Mouse (Mus musculus) liver, embryonic 14.5 days (tissue): ENCODE measurements around the gene Tacc2. TPM values are rescaled to one million over a fixed set of nuclear protein-coding genes. Genes with fewer than 3 reads are reported as not detected.

Experiments
- ATAC-seq: fragments of 200-750 bp; cut with Nextera tagmentation; 2 replicates; pipeline ENCODE4 v1.8.0; 2017; ENCODE audit warnings: moderate number of reproducible peaks, mild to moderate bottlenecking, moderate library complexity; ENCODE audit not compliant: insufficient read depth
- DNase-seq, 3 experiments: peaks; one replicate each; pipeline ENCODE4 v3.0.0-alpha.2; 2012 to 2013; ENCODE audit warnings: low read depth in 3 of 3, low spot score in 3 of 3
- H3K27ac ChIP-seq: fragments of 300-500 bp; sonication (generic); 2 replicates; pipeline ENCODE4 v1.5.1; 2014; ENCODE audit warnings: moderate library complexity, mild to moderate bottlenecking, control low read depth, inconsistent platforms
- H3K27me3 ChIP-seq: fragments of 300-500 bp; sonication (generic); 2 replicates; pipeline ENCODE4 v1.6.1; 2014; ENCODE audit warnings: mild to moderate bottlenecking, low read length, moderate library complexity; ENCODE audit not compliant: control insufficient read depth, insufficient read depth
- H3K36me3 ChIP-seq: fragments of 300-500 bp; sonication (generic); replicated peaks from 2 replicates; pipeline ENCODE4 v1.6.1; 2014; ENCODE audit warnings: low read depth; ENCODE audit not compliant: control insufficient read depth, insufficient read depth
- H3K4me1 ChIP-seq, 2 experiments: fragments of 200-500 bp in 1 of 2; fragments of 300-500 bp in 1 of 2; sonication (generic) in 1 of 2; replicated peaks; 2 replicates each; pipeline ENCODE4 v1.6.1; 2012 to 2014; ENCODE audit warnings: antibody characterized with exemption in 1 of 2, inconsistent platforms in 1 of 2, low read length in 1 of 2; ENCODE audit not compliant: control insufficient read depth in 2 of 2, insufficient read depth in 2 of 2
- H3K4me2 ChIP-seq: fragments of 300-500 bp; sonication (generic); 2 replicates; pipeline ENCODE4 v1.6.1; 2014; ENCODE audit warnings: low read depth, mild to moderate bottlenecking, control low read depth, moderate library complexity
- H3K4me3 ChIP-seq, 2 experiments: fragments of 200-500 bp in 1 of 2; fragments of 300-500 bp in 1 of 2; sonication (generic) in 1 of 2; 2 replicates each; pipeline ENCODE4 v1.5.1; 2012 to 2014; ENCODE audit warnings: low read depth in 2 of 2, low read length in 2 of 2, mild to moderate bottlenecking in 2 of 2, control low read depth in 1 of 2, inconsistent platforms in 1 of 2, moderate library complexity in 1 of 2; ENCODE audit not compliant: insufficient read depth in 1 of 2
- H3K9ac ChIP-seq: fragments of 300-500 bp; sonication (generic); replicated peaks from 2 replicates; pipeline ENCODE4 v1.6.1; 2014; ENCODE audit warnings: mild to moderate bottlenecking, control low read depth, moderate library complexity
- H3K9me3 ChIP-seq: fragments of 300-500 bp; sonication (generic); 2 replicates; pipeline ENCODE4 v1.6.1; 2016; ENCODE audit warnings: low read length, mixed read lengths; ENCODE audit not compliant: control insufficient read depth
- CTCF ChIP-seq: IDR thresholded peaks from 2 replicates; pipeline ENCODE4 v1.5.1; 2016; ENCODE audit warnings: antibody characterized with exemption, low read depth, control low read depth
- EP300 ChIP-seq: IDR thresholded peaks from 2 replicates; pipeline ENCODE4 v1.6.1; 2016; ENCODE audit warnings: antibody characterized with exemption, low read depth
- WGBS: fragments of 180-500 bp; shearing (Covaris S2); extraction: QIAGEN DNeasy Blood & Tissue Kit; methylation state at CpG from one replicate; pipeline ENCODE4 v1.1.7; 2014; ENCODE audit not compliant: insufficient replicate concordance; 5-methylcytosine and 5-hydroxymethylcytosine counted together
- polyA plus RNA-seq, 2 experiments: library from polyadenylated mRNA; depleted of rRNA in 1 of 2; stranded (reverse) in 1 of 2; unstranded in 1 of 2; fragments of >200 nt; fragmentation: Nextera tagmentation in 1 of 2; extraction: Ambion mirVana in 1 of 2; gene quantifications; 2 replicates each; pipeline versions ENCODE4 v1.2.1 to v1.2.3; 2012 to 2014

The Tacc2 gene
- polyA plus RNA-seq, 2 experiments, result 2.0 to 2.4 TPM

DNA sequence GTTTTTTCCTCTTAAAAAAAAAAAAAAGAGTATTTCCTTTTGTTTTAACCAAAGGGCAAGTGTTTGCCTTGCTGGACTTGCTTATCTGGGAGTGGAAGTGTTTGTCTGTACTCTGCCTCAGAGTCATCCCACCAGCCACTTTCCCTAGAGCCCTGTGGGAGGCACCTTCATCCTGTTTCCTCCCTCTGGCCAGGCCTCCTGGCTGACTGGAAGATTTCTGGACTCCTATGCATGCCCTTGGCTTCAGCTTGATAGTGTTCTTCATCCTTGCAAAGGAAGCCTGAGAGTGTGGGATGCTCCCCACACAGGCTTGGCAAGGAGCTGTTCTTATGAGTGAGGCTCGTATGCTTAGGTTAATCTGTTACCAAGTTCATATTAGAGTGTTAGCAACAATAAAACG is 77.3 kb downstream of the Tacc2 start:
- H3K4me1 ChIP-seq, result peaks cover 0 to 12% of the 10 kb centered on the region in 2 experiments; a peak in 2 of 4 replicates
- H3K27me3 ChIP-seq, result no peaks in the 10 kb centered on the region
- no peak overlapping the region for H3K4me3 ChIP-seq
- TF ChIP-seq EP300 (no peak), CTCF (no peak)
- ATAC-seq (no peak; the same call in 1 of the 2 replicates), DNase-seq (no peak)
- no peak overlapping the region for H3K4me2 ChIP-seq
- no peaks in the 10 kb centered on the region for H3K36me3 ChIP-seq
- no peak overlapping the region for H3K9ac ChIP-seq
- 42% methylated on average over 2 of the region's 2 CpGs for WGBS
- H3K9me3 ChIP-seq, result no peaks in the 10 kb centered on the region
- H3K27ac ChIP-seq, result no peak overlapping the region

DNA sequence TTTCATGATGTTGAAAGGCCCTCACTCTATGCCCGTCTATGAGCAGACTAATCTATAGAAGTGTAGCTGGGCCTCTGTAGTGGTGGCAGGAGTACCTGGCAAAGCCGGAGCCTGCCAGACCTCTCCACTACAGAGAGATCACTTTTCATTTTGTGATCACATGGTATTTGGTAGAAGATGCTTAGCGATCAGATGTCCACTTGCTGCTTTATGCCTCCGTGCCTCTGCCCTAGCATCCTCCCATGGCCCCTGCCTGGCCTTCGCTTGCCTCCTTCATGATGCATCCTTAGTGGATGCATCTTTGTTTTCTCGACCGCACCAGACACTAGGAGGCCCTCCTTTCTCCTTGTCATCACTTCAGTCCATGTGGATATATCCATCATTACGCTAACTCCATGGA is 79.7 kb downstream of the Tacc2 start:
- Histone ChIP-seq H3K27ac (no peak overlapping the region), H3K36me3 (no peaks in the 10 kb centered on the region), H3K4me2 (no peak overlapping the region), H3K4me3 (no peak overlapping the region), H3K9ac (no peak overlapping the region), H3K9me3 (no peaks in the 10 kb centered on the region), H3K4me1 (peaks cover 0 to 12% of the 10 kb centered on the region in 2 experiments; a peak in 2 of 4 replicates), H3K27me3 (no peaks in the 10 kb centered on the region)
- no peak for ATAC-seq
- 73% methylated on average over 8 of the region's 8 CpGs for WGBS
- no peak for TF ChIP-seq CTCF
- no peak for TF ChIP-seq EP300
- DNase-seq, result no peak

DNA sequence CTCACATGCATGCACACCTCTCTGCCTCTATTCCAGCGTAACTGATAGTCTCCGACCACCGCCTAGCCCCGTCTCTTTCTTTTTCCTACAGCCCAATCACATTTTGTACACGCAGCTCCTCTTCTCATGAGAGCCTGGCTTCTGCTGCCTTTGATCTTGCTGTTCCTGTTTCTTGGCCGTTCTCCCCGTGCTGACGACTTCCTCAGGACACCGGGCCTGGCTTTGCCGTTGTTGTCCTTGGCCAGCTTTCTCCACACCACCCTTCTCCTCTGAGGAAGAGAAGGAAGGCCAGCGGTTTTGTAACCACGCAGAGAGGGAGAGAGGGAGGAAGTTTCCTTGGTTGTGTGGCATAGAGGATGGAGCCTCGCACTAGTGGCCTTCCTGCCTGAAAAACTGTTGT is 80.5 kb downstream of the Tacc2 start:
- H3K4me3 ChIP-seq, result no peak overlapping the region
- peaks cover 0 to 12% of the 10 kb centered on the region in 2 experiments; a peak in 2 of 4 replicates for H3K4me1 ChIP-seq
- ATAC-seq, result no peak
- H3K27ac ChIP-seq, result no peak overlapping the region
- H3K27me3 ChIP-seq, result no peaks in the 10 kb centered on the region
- TF ChIP-seq EP300 (no peak), CTCF (no peak)
- H3K36me3 ChIP-seq, result no peaks in the 10 kb centered on the region
- no peak overlapping the region for H3K4me2 ChIP-seq
- whole genome bisulfite sequencing, result 29% methylated on average over 13 of the region's 13 CpGs
- no peaks in the 10 kb centered on the region for H3K9me3 ChIP-seq
- H3K9ac ChIP-seq, result no peak overlapping the region
- no peak for DNase-seq

DNA sequence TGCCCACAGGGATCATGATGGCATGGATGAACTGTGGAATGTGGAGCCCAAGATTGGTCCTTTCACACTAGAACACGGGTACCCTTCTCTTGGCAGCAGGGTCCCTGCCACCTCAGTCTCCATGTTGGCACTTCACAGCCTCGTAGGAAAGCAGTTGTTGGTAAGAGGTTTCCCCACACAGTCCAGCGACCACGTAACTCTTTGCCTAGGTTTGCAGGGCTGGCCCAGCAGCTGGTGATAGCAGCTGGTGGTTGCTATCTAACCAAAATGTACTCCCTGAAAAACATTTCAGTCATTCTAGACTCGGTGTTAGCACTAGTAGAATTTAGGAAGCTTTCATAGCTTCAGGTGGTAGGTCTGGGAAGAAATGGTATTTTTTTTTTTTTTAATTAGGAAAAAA is 81.9 kb downstream of the Tacc2 start:
- Histone ChIP-seq H3K27me3 (no peaks in the 10 kb centered on the region), H3K4me2 (no peak overlapping the region), H3K9me3 (no peaks in the 10 kb centered on the region), H3K4me1 (peaks cover 0 to 10% of the 10 kb centered on the region in 2 experiments; a peak in 2 of 4 replicates), H3K36me3 (no peaks in the 10 kb centered on the region), H3K9ac (no peak overlapping the region), H3K27ac (no peak overlapping the region), H3K4me3 (no peak overlapping the region)
- DNase-seq, result no peak
- TF ChIP-seq CTCF (no peak), EP300 (no peak)
- 56% methylated on average over 5 of the region's 5 CpGs for WGBS
- no peak for ATAC-seq

DNA sequence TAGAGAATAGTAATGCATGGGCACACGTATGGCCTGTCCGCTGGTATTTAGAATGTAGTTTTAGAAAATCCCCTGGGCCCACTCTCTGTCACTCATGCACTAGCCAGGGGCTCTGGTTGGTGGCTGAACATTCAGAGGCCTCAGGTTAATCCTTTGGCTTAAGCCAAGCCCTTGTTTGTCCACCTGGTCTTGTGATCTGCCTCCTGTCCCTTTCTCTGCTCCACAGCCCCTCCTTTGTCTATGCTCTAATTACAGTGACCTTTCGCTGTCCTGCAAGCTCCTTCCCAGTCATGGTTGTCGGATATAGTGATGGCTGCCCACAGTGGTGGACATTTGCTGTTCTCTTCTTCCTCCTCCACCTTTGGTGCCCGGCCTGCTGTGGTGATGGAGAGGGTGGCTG is 85.0 kb downstream of the Tacc2 start:
- ATAC-seq, result no peak
- Histone ChIP-seq H3K4me2 (no peak overlapping the region), H3K27ac (no peak overlapping the region)

More for the DNA sequence above, 85.0 kb downstream of the Tacc2 start:
- no peaks in the 10 kb centered on the region for H3K9me3 ChIP-seq
- WGBS, result 67% methylated on average over 5 of the region's 5 CpGs
- H3K4me1 ChIP-seq, result no peaks in the 10 kb centered on the region
- TF ChIP-seq EP300 (no peak), CTCF (no peak)
- H3K27me3 ChIP-seq, result no peaks in the 10 kb centered on the region
- no peaks in the 10 kb centered on the region for H3K36me3 ChIP-seq
- H3K9ac ChIP-seq, result no peak overlapping the region
- DNase-seq, result no peak
- H3K4me3 ChIP-seq, result no peak overlapping the region
